Mouse (Mus musculus) B cell, adult 67 days (primary cell): ENCODE results near the gene Gja5. TPM values are rescaled to one million over a fixed set of nuclear protein-coding genes. Genes with fewer than 3 reads are reported as not detected.

ENCODE experiments used
- total RNA-seq, 2 experiments: library from RNA; stranded (reverse); gene quantifications; 4 replicates each; pipeline ENCODE4 v1.2.4; 2023

The Gja5 gene
- not detected for total RNA-seq

DNA sequence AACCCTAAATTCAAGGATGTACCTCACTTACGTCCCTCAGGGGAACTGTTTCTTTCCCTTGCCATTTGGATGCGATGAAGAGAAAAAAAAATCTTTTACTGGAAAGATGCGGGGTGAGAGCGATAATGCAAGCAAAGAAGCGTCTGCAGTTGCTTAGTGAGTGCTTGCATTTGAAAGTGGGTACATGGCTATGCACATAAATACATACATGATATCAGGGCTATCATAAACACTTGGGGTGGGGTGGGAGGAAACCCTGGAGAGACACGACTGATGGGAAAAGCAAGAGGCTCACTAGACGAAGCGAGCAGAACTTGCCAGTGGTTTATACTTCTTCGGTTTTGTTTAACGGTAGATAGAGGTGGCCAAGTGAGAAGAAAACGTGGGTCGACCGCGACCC, at the start of gene Gja5:
Gene Gja5 (plus strand): TSS at position 301 of the 400 bp plus-strand sequence.

DNA sequence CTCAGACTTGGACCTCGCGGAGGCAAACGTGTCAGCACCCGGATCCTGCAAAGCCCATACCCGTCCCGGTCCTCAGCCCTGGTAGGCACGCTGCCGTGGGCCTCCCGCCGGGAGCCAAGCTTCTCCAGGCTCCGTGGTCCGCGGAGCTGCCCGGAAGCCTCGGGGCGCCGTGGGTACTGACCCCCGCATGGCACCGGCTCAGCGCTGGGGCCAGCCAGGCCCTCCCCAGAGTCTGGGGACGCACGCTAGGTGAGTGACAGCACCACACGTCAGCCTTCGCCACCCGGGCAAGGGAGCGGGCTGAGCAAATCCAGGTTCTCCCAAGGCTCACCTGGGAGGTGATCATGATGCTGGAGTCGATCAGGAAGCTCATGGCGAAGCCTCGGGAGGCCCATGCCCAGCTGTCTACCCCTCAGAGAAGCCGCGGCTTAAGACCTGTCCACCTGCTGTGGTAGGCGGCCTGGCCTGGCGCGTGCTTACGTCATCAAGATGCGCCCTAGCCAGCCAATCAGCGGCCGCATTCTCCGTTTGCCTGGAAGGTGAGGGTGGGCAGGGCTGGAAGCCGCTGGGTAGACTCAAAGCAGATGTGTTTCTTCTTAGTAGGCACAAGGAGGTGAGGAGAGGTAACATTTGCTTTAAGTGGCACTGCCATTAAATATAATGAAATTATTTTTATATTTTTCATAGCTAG, 503 bp downstream of the Gja5 start, which contains the start of gene Gpr89:
Gene Gpr89 (minus strand): TSS at position 496 of the 691 bp plus-strand sequence.

DNA sequence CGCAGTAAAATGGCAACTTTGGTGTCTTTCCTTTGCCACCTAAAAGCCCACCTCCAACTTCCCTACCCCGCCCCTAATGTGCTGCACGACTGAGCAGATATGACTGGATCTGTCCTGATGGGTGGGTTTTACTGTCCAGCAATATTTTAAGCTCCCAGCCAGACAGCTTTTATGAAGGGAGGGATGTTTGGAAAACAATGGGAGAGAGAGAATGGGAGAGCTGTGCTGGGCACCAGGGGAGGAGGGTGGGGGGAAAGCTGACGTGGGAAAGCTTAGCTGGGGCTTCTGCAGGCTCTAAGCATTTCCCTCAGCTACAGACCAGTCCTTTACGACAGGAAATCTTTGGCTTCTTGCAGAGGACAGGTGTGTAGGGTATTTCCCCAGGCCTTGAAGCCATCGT, 21.4 kb downstream of the Gja5 start, which contains the start of gene Gja8:
Gene Gja8 (minus strand): TSS at position 101 of the 400 bp plus-strand sequence.

Other genes with a start within 250 kb of the Gja5 start
- gene Ankrd35, start 234.6 kb upstream of the Gja5 start, total RNA-seq = under 1 TPM in 1 of 2 experiments, not detected in 1; 0.18 TPM
- 10 to 100 TPM; 48.3 to 60.7 TPM for gene Pias3, start 208.3 kb upstream of the Gja5 start, total RNA-seq
- gene Nudt17, start 196.1 kb upstream of the Gja5 start, total RNA-seq = 1 to 10 TPM; 1.1 to 1.2 TPM
- gene Polr3c, start 177.1 kb upstream of the Gja5 start, total RNA-seq = 10 to 100 TPM; 51.9 to 64.0 TPM
- gene Rnf115, start 177.0 kb upstream of the Gja5 start, total RNA-seq = 10 to 100 TPM; 55.8 to 59.7 TPM
- not detected for gene Pdzk1, start 75.4 kb upstream of the Gja5 start, total RNA-seq
- gene Cd160, start 75.3 kb upstream of the Gja5 start, total RNA-seq = 1 to 10 TPM in 1 of 2 experiments, under 1 TPM in 1; 0.90 to 1.2 TPM
- 10 to 100 TPM; 22.5 to 24.1 TPM for gene Gpr89, start 653 bp downstream of the Gja5 start, total RNA-seq
- not detected for gene Gja8, start 21.3 kb downstream of the Gja5 start, total RNA-seq